Mouse (Mus musculus): ENCODE results near the gene Actr5.

The Actr5 gene

GRCm38 (mm10) chr2:158667671-158668432 lies 43.2 kb downstream of the Actr5 start:
- DNase-seq = peak; percentile 45

- peak; percentile 42 for DNase-seq
Measured at GRCm38 (mm10) chr2:158668433-158669010, 43.8 kb downstream of the Actr5 start.

DNA sequence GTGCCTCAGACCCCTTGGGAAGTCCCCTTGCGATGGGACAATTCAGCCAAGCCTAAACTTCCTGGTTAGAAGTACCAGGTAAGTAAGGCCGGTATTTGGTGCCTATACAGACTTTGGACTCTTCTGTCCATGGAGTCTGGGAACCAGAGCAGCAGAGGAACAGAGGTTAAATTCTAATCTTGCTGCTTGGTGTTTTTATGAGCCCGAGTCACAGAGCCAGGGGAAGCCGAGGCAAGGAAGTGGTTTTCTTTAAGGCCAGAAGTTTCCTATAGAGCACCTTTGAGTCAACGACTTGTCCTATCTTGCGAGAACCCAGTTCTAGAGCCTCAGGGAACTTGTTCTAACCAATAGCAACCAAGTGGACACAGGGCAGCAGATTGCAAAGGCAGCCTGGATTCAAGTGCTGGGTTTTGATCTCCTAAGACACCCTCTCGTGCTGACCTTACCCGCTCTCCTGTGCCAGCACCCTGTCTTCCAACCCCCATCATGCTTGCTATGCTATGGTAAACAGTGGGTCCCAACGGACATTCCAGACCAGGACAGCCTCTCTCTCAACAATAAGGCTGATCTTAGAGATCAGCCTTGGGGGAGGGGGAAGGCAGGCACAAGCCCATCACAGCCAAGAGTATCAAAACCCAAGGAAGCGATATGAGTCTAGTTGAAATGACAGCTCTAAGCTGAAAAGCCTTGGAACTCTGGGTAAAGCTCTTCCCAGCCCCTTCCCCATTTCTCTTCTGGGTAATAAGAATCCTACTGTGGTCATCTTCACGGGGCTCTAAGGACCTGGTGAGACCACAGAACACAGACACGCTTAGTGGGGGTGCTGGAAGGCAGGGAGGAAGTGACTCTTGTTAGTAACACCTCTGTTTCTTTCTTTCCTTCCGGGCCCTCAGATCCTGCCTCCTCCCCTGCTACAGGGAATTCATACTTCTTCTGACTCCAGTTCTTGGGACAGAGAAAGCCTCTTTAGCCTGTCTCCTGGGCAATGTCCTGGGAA lies 44.8 kb downstream of the Actr5 start:
- peak; percentile 81 for DNase-seq

DNA sequence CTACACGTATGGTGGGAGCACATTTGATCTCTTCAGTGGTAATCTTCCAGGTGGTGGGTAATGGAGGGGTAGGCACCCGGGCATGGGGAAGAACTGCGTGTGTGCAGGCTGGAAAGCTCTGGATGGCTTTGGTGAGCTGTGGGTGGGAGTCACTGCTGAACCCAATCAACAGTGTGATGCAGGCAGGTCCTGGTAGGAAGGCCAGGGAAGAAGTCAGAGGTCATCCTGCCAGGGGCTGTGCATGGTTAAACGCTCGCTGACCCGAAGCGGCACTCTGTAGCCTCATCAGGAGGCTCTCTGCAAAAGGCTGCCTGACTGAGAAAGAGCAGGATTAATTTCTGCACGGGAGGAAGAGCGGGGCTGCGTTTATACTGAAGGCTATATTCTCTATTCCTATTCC lies 45.9 kb downstream of the Actr5 start:
- DNase-seq = peak; percentile 90

- peak; percentile 89 for DNase-seq
Measured at GRCm38 (mm10) chr2:158672829-158673228, 48.1 kb downstream of the Actr5 start.

DNA sequence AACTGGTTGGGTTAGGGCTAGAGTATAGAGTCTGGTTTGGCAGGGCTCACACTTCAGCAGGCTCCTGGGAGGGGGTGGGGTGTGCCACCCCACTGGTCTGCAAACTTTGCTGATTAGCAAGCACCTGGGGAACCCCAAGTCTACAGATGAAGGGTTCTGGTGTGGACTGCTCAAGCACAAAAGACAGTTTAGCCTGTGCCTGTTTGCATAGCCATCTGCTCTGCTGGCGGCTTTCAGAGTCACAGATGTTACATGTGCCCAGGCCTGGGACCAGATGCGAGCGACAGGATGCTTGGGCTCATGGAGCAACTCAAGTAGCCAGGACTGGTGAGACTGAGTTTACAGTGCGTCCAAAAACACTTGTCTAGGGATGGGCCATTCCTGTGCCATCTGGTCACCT lies 48.8 kb downstream of the Actr5 start:
- no peak for DNase-seq

GRCm38 (mm10) chr2:158674131-158674530 lies 49.4 kb downstream of the Actr5 start:
- no peak for DNase-seq

DNA sequence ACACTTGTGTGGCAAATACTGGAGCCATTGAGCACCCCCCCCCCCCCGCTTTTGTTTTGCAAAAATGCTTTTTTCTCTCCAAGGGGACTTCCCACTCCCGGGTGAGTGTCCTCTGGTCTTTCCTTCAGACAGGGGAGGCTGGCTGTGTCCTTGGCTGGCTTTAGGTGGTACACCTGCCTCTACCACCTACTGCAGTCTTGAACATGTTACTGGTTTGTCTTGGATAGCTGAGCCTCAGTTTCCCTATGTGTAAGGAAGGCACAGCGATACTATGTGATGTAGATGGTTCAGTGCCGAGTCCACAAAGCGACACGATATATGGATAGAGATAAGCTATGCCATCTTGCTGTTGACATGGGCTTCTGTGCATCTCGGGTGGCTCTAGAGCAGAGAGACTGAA lies 50.1 kb downstream of the Actr5 start:
- DNase-seq = no peak

DNA sequence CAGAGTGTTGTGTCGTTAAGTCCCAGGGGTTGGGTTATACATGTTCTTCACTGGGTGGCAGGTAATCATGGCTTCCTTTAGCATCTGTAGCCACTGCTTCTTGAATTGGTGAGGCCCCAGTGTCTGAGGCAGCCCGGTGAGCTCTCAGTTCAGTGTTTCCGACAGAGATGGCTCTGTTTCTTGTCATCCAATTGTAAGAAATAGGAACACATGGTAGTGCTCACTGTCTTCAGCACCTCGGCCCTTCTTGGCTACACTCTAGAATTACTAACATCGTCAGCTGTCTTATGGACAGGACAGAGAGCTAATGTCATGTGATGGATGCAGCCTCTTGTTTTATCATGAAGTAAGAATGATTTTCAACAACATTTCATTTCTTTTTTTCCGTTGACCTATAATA lies 50.5 kb downstream of the Actr5 start:
- no peak for DNase-seq

DNA sequence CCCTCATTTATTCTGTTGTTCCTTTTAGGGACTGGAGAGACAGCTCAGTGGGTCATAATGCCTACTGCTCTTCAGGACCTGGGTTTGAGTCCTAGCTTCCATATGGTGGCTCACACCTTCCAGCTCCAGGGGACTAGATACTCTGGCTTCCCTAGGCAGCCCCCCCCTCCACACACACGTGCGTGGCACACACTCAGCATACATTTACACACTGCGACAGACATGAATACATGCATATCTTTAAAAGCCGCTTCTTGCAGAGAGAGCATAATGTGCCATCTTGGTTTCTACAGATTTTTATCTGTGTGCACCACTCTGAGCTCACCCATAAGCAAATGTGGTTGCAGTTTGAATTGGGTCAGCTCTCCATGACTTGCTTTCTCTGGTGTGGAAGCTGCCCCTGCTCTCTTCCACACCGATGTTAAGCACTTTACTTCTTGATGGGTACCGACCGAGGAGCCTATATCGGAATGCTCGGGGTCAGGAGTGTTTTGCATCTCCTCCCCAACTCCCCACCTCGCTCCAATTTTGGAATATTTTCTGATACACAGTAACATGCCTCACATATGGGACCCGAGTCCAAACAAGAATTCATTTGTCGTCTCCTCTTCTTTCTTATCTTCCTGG lies 51.3 kb downstream of the Actr5 start:
- DNase-seq = no peak

- DNase-seq = no peak
Measured at GRCm38 (mm10) chr2:158677946-158678345, 53.3 kb downstream of the Actr5 start.

- no peak for DNase-seq
Measured at GRCm38 (mm10) chr2:158679091-158679490, 54.4 kb downstream of the Actr5 start.

- no peak for DNase-seq
Measured at GRCm38 (mm10) chr2:158680357-158680889, 55.7 kb downstream of the Actr5 start.

GRCm38 (mm10) chr2:158681714-158682113 lies 57.0 kb downstream of the Actr5 start:
- DNase-seq = no peak

DNA sequence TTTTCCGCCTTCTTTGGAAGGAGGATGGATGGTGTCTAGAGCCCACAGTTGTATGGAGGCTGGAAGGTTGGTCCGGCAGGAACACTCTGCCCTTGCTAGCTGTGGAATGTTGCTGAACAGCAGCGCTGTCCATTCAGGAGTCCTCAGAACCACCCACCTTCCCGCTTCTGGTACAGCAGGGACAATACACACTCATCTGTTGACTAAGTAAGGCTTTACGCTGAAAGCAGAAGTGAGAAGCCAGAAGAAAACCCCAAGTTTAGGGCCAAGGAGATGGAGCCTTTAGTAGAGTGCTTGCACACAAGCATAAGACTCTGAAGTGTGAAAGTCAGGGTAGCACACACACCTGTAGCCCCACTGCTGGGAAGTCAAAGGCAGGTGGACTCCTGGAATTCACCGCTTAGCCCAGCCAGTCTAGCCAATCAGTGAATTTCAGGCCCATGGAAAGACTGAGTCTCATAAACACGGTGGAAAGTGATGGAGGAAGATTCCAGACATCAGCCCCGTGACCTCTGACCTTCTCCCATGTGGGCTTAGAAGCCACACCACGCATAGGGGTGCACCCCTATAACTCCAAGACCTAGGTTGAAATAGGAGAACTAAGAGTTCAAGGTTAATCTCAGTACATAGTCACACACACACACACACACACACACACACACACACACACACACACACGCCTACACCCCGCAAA lies 57.8 kb downstream of the Actr5 start:
- no peak for DNase-seq

DNA sequence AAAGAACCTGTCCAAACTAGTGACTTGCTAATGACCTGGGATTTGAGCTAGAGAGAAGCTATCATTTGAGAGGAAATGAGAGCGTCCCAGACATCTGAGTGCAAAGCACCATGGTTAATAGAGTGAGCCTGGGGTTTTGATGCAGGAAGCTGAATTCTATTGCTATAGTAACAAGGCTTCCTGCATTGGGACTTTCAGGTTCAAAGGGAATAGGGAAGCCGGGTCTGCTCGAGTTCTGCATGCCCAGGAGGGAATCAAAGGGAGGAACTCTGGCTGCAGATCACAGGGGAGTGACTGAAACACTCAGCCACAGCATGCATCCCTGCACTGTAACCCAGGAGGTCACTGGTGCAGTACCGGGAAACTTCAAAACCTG lies 58.3 kb downstream of the Actr5 start:
- DNase-seq = no peak

DNA sequence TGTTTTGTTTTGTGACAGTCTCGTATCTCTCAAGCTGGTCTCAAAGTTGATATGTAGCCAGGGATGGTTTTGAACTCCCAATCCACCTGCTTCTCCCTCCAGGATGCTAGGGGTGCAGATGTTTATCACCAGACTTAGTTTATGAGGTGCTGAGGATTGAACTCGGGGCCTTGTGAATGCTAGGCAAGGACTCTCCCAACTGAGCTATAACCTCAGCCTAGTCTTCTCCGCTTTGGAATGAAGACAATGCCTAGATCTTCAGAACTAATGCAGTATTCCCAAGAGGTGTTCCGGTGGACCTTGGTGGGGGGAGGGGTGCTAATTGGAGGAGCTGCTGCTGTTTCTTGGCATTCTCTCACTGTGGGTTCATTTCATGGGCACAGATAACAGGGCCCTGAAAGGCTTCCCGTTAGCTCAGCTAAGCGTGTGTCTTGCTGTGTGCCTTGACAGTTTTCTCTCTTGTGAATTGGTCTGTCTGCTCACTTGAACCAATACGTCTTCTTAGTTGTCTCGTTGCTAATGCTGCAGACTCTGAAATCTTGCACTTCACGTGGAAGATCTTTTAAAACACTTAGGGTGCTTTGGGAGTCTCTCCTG lies 59.7 kb downstream of the Actr5 start:
- DNase-seq = no peak

GRCm38 (mm10) chr2:158684910-158685309 lies 60.2 kb downstream of the Actr5 start:
- DNase-seq = no peak

DNA sequence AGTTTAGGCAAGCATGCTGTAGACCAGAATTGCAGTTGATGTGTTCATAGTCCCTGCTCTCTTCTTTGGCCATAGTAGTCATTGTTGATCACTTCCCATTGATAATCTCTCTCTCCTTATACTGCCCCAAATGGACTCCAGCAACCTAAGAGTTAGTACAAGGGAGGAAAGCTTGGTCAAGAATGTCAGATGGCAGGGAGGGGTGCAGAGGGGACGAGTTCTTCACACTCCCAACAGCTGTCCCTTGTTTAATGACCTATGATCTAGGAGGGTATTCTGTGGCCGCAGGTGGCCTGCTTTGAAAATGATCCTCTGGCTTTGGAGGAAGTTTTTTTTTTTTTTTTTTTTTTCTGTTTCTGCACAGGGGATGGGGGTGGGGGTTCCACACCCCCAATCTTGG lies 61.7 kb downstream of the Actr5 start:
- DNase-seq = no peak

DNA sequence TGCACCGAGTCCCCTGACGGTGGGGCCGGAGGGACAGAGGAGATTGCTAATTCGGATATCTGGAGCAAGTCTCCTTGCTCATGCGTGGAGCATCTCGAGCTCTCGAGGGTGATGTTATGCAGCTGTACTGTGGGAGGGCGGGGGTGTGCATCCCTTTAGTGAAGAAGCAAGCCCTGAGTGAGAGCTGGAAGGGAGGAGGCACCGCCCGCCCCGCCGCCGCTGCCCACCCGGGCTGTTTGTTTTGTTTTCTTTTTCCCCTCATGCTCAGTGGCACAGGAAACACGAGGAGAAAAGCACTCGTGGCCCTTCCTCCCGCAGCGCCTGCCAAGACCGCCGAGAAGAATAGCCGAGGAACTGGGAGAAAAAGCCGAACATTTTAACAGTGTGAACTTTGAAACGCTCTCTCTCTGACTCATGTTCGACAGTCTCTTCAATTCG lies 63.1 kb downstream of the Actr5 start:
- DNase-seq = peak; percentile 84
